Mouse (Mus musculus) neural tube, embryonic 15.5 days (tissue): ENCODE data around the gene Xrcc5. TPM values are rescaled to one million over a fixed set of nuclear protein-coding genes. Genes with fewer than 3 reads are reported as not detected.

ENCODE experiments used
- ATAC-seq: fragments of 200-750 bp; cut with Nextera tagmentation; 2 replicates; pipeline ENCODE4 v1.8.0; 2017; ENCODE audit warnings: mild to moderate bottlenecking, moderate TSS enrichment, moderate library complexity; ENCODE audit not compliant: low FRiP score
- H3K27ac ChIP-seq: fragments of 300-500 bp; sonication (generic); replicated peaks from 2 replicates; pipeline ENCODE4 v1.5.1; 2015; ENCODE audit warnings: mild to moderate bottlenecking, inconsistent platforms
- H3K27me3 ChIP-seq: fragments of 300-500 bp; sonication (generic); replicated peaks from 2 replicates; pipeline ENCODE4 v1.6.1; 2015; ENCODE audit warnings: inconsistent platforms
- H3K36me3 ChIP-seq: fragments of 300-500 bp; sonication (generic); 2 replicates; pipeline ENCODE4 v1.6.1; 2015; ENCODE audit warnings: inconsistent platforms
- H3K4me1 ChIP-seq: fragments of 300-500 bp; sonication (generic); 2 replicates; pipeline ENCODE4 v1.6.1; 2015; ENCODE audit warnings: inconsistent platforms
- H3K4me2 ChIP-seq: fragments of 300-500 bp; sonication (generic); 2 replicates; pipeline ENCODE4 v1.6.1; 2015; ENCODE audit warnings: inconsistent platforms, mild to moderate bottlenecking, moderate library complexity
- H3K4me3 ChIP-seq: fragments of 300-500 bp; sonication (generic); replicated peaks from 2 replicates; pipeline ENCODE4 v1.5.1; 2015; ENCODE audit warnings: mild to moderate bottlenecking, inconsistent platforms
- H3K9ac ChIP-seq: fragments of 300-500 bp; sonication (generic); replicated peaks from 2 replicates; pipeline ENCODE4 v1.6.1; 2015; ENCODE audit warnings: mild to moderate bottlenecking, inconsistent platforms
- H3K9me3 ChIP-seq: fragments of 300-500 bp; sonication (generic); replicated peaks from 2 replicates; pipeline ENCODE4 v1.6.1; 2016; ENCODE audit warnings: inconsistent platforms
- WGBS: fragments of 180-500 bp; shearing (Covaris S2); methylation state at CpG from one replicate; pipeline ENCODE4 v1.1.7; 2015; ENCODE audit warnings: mixed read lengths; 5-methylcytosine and 5-hydroxymethylcytosine counted together
- polyA plus RNA-seq: library from polyadenylated mRNA; unstranded; fragments of >200 nt; fragmentation: Nextera tagmentation; extraction: Ambion mirVana; gene quantifications from 2 replicates; pipeline ENCODE4 v1.2.1, GENCODE M21; 2015

Gene Xrcc5
- polyA plus RNA-seq, 1 experiment from 2014 or later, result 15.1 TPM

GRCm38 (mm10) chr1:72400616-72401015 lies 93.4 kb downstream of the Xrcc5 start:
- H3K4me1 ChIP-seq, result peaks cover 13% of the 10 kb centered on the region
- no peak for ATAC-seq
- H3K27ac ChIP-seq, result no peak overlapping the region
- no peak overlapping the region for H3K4me3 ChIP-seq
- no peaks in the 10 kb centered on the region for H3K27me3 ChIP-seq
- 71% methylated on average over 9 of the region's 9 CpGs for WGBS
- H3K4me2 ChIP-seq, result no peak overlapping the region
- H3K9ac ChIP-seq, result no peak overlapping the region
- H3K9me3 ChIP-seq, result no peaks in the 10 kb centered on the region
- no peaks in the 10 kb centered on the region for H3K36me3 ChIP-seq

GRCm38 (mm10) chr1:72401331-72402069 lies 94.3 kb downstream of the Xrcc5 start:
- no peak overlapping the region for H3K4me2 ChIP-seq
- H3K9ac ChIP-seq, result no peak overlapping the region
- 22% methylated on average over 8 of the region's 8 CpGs for WGBS
- ATAC-seq, result peak; percentile 58
- H3K4me3 ChIP-seq, result no peak overlapping the region
- no peak overlapping the region for H3K27ac ChIP-seq
- no peaks in the 10 kb centered on the region for H3K36me3 ChIP-seq
- peaks cover 15% of the 10 kb centered on the region for H3K4me1 ChIP-seq
- no peaks in the 10 kb centered on the region for H3K9me3 ChIP-seq
- no peaks in the 10 kb centered on the region for H3K27me3 ChIP-seq

DNA sequence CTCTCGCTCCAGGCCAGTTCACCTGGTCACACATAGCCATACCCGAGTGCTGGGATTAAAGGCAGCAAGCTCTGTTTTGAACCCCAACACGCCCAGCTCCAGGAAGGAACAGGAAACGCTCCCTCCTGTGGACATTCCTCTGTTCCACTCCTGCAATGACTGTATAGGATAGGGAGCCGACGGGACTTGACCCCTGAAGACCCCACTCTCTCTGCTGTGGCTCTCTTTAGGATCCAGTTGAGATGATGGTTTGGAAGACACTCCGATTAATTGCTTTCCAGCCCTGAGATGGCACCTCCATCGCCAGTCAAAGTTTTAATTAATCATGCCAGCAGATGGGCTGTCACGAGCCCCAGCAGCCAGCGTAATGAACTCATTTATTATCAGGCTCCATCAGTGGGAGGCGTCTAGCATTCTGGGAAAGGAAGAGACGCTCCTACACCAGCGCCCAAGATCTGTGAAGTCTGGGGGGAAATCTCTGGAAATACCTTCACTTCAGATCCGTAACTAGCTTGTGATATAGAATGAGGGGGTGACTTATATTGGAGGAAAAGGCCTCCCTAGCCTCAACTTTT lies 99.4 kb downstream of the Xrcc5 start:
- Histone ChIP-seq H3K27me3 (no peaks in the 10 kb centered on the region), H3K9ac (no peak overlapping the region), H3K36me3 (no peaks in the 10 kb centered on the region), H3K4me3 (no peak overlapping the region), H3K27ac (no peak overlapping the region), H3K4me1 (peaks cover 12% of the 10 kb centered on the region), H3K9me3 (no peaks in the 10 kb centered on the region), H3K4me2 (no peak overlapping the region)
- WGBS, result 49% methylated on average over 14 of the region's 14 CpGs
- ATAC-seq, result no peak

- no peaks in the 10 kb centered on the region for H3K9me3 ChIP-seq
- H3K4me1 ChIP-seq, result peaks cover 23% of the 10 kb centered on the region
- no peak for ATAC-seq
- H3K36me3 ChIP-seq, result no peaks in the 10 kb centered on the region
- no peak overlapping the region for H3K9ac ChIP-seq
- H3K27me3 ChIP-seq, result no peaks in the 10 kb centered on the region
- 74% methylated on average over 5 of the region's 5 CpGs for WGBS
- no peak overlapping the region for H3K4me3 ChIP-seq
- no peak overlapping the region for H3K4me2 ChIP-seq
- no peak overlapping the region for H3K27ac ChIP-seq
Observed at GRCm38 (mm10) chr1:72409936-72410335, 102.7 kb downstream of the Xrcc5 start.

DNA sequence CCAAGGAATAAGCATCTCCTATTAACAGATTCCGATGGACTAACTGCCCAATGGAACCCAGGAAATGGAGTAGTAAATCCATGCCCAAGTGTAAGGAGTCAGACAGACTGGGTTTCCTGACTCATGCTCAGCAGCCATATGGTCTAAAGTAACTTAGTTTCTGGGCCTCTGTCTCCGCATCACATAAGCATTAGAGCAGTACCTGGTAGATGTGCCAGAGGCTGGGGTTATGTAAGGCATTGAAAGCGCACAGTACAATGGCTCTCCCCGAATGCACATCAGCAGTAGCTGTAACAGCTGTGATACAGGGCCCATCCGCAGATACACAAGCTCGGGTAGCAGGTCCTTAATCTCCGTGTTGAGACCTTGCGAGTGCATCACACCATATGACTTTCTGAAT lies 103.9 kb downstream of the Xrcc5 start:
- no peaks in the 10 kb centered on the region for H3K36me3 ChIP-seq
- no peak overlapping the region for H3K27ac ChIP-seq
- H3K4me1 ChIP-seq, result peaks cover 23% of the 10 kb centered on the region
- no peak overlapping the region for H3K9ac ChIP-seq
- 0 out of 2 replicates have a peak, but pooled peaks have one; percentile 22 for ATAC-seq
- H3K4me3 ChIP-seq, result no peak overlapping the region
- H3K9me3 ChIP-seq, result no peaks in the 10 kb centered on the region
- H3K4me2 ChIP-seq, result no peak overlapping the region
- 84% methylated on average over 8 of the region's 8 CpGs for WGBS
- no peaks in the 10 kb centered on the region for H3K27me3 ChIP-seq

GRCm38 (mm10) chr1:72413205-72413604 lies 106.0 kb downstream of the Xrcc5 start:
- ATAC-seq, result no peak
- Histone ChIP-seq H3K4me1 (peaks cover 16% of the 10 kb centered on the region), H3K27me3 (no peaks in the 10 kb centered on the region), H3K4me2 (no peak overlapping the region), H3K4me3 (no peak overlapping the region), H3K27ac (no peak overlapping the region), H3K9ac (no peak overlapping the region), H3K36me3 (no peaks in the 10 kb centered on the region), H3K9me3 (no peaks in the 10 kb centered on the region)
- WGBS, result 68% methylated on average over 8 of the region's 8 CpGs

GRCm38 (mm10) chr1:72414133-72414532 lies 106.9 kb downstream of the Xrcc5 start:
- Histone ChIP-seq H3K4me1 (peaks cover 16% of the 10 kb centered on the region), H3K27ac (peak overlapping the region; percentile 66), H3K4me3 (no peak overlapping the region), H3K27me3 (no peaks in the 10 kb centered on the region), H3K9me3 (no peaks in the 10 kb centered on the region), H3K36me3 (no peaks in the 10 kb centered on the region), H3K9ac (no peak overlapping the region), H3K4me2 (0 out of 2 replicates have a peak overlapping the region, but pooled peaks have one; percentile 13)
- WGBS, result 17% methylated on average over 8 of the region's 8 CpGs
- ATAC-seq, result peak; percentile 40; the same call in 1 of the 2 replicates

DNA sequence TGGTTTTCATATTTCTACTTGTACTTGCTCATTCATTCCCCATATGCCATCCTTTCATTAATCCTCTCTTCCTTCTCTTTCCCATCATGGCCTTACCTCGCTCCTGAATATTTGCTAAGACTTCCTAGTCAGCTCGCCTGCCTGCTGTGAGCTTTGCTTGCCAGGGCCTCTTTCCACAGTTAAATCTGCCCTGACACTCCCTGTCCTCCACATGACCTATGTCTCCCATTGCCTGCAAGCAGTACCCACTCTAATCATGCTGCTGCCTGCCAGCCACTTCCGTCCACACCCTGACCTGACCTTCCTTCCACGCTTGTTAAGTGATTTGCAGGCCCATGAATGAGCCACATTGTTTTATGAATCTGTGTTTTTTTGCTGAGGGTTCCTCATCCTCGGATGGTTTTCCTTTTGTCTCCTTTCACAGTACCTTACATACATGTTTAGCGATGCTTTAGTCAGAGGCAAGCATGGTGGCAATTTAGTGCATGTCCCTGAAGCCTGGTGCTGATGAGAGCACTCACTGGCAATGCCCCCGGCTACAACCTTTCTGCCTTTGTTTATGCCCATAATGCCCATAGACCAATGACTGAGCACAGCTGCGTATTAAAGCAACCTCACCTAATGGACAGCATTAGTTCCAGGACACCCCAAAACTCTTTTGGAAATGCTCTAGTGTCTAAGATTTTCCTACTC lies 107.5 kb downstream of the Xrcc5 start:
- Histone ChIP-seq H3K4me1 (peaks cover 16% of the 10 kb centered on the region), H3K27me3 (no peaks in the 10 kb centered on the region), H3K27ac (peak overlapping the region; percentile 66), H3K9me3 (no peaks in the 10 kb centered on the region), H3K36me3 (no peaks in the 10 kb centered on the region), H3K4me2 (0 out of 2 replicates have a peak overlapping the region, but pooled peaks have one; percentile 13), H3K4me3 (no peak overlapping the region), H3K9ac (no peak overlapping the region)
- ATAC-seq, result peak; percentile 46; the same call in 1 of the 2 replicates
- 21% methylated on average over 8 of the region's 8 CpGs for WGBS

- no peak overlapping the region for H3K9ac ChIP-seq
- peaks cover 10% of the 10 kb centered on the region for H3K4me1 ChIP-seq
- no peaks in the 10 kb centered on the region for H3K36me3 ChIP-seq
- 58% methylated on average over 8 of the region's 8 CpGs for WGBS
- no peak overlapping the region for H3K4me2 ChIP-seq
- no peaks in the 10 kb centered on the region for H3K9me3 ChIP-seq
- ATAC-seq, result no peak
- H3K27ac ChIP-seq, result no peak overlapping the region
- no peak overlapping the region for H3K4me3 ChIP-seq
- H3K27me3 ChIP-seq, result no peaks in the 10 kb centered on the region
Observed at GRCm38 (mm10) chr1:72418744-72419655, 111.8 kb downstream of the Xrcc5 start.

- no peak for ATAC-seq
- Histone ChIP-seq H3K9me3 (no peaks in the 10 kb centered on the region), H3K27me3 (no peaks in the 10 kb centered on the region), H3K4me2 (no peak overlapping the region), H3K27ac (no peak overlapping the region), H3K9ac (no peak overlapping the region), H3K36me3 (no peaks in the 10 kb centered on the region), H3K4me3 (no peak overlapping the region), H3K4me1 (no peaks in the 10 kb centered on the region)
- WGBS, result 64% methylated on average over 2 of the region's 2 CpGs
Observed at GRCm38 (mm10) chr1:72420220-72420619, 113.0 kb downstream of the Xrcc5 start.

DNA sequence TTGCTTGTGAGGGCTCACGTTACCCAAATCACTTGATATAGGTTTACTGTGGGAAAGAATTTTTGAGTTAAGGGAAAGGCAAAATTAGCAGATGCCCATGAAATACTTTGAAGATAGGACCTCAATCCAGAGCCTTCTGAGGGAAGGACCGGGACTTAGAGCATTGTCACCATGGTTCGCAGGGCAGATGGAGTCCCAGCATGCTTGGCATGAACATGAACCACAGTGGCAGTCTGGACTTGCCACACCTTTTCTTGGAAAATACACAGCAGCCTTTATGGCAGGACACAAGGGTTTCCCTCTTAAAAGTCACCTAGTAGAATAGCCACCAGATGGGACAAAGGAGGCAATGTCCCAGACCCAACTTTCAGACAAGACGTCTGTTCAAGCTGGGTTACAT lies 114.9 kb downstream of the Xrcc5 start:
- Histone ChIP-seq H3K4me2 (no peak overlapping the region), H3K27ac (no peak overlapping the region), H3K27me3 (no peaks in the 10 kb centered on the region), H3K4me1 (no peaks in the 10 kb centered on the region), H3K9me3 (no peaks in the 10 kb centered on the region), H3K4me3 (no peak overlapping the region), H3K9ac (no peak overlapping the region), H3K36me3 (no peaks in the 10 kb centered on the region)
- no peak for ATAC-seq
- 91% methylated on average over 4 of the region's 4 CpGs for WGBS
